Mouse (Mus musculus) inflammation-experienced regulatory T-cells, adult 16 weeks (primary cell): ENCODE measurements around the gene Rbm11. TPM values are rescaled to one million over a fixed set of nuclear protein-coding genes. Genes with fewer than 3 reads are reported as not detected.

Experiments used
- polyA plus RNA-seq: library from polyadenylated mRNA; unstranded; fragments of 100-300 nt; shearing (Covaris generic); gene quantifications from one replicate; pipeline ENCODE4 v1.2.1, GENCODE M21; 2017

Gene Rbm11
- polyA plus RNA-seq, result 1.6 TPM

DNA sequence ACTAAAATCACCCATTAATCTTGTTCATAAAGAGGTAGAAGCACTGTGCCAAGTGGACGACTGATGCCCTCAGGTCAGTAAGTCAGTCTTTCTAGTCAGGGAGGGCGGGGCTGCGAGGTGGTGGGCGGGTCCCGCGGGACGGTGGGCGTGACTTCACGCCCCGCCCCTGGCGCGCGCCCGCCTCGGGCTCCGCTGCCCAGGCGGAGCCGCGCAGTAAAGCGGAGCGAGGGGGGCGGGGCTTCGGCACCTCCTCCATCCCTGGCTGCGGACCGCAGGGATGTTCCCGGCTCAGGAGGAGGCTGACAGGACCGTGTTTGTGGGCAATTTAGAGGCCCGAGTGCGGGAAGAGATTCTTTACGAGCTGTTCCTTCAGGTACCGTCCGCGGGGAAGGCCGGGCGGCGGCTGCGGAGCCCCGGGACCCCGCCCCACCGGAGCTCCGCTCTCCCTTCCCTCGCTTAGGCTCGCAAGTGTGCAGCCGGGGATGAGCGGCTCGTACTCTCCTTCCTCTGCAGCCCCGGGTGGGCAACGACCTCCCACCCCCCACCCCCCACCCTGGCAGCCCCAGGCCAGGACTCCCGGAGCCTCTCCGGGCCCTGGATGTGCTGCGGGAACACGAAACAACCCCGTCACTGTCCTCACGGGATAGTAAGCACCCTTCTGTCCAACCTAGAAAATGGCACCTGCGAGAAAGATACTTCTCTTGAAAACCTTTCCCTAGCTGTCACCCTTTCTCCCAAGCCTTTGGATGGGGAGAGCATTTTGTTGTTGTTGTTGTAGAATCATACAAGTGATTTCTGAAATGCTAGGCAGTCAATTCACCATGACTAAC lies at the start of gene Rbm11:
Rbm11 (plus strand) TSS at position 174 of the 830 bp plus-strand sequence.

GRCm38 (mm10) chr16:75585961-75586360 lies 6.7 kb upstream of the Rbm11 start, which contains the start of gene Lipi:
Gene Lipi (minus strand): TSS chr16:75586061.

Other genes with a start within 250 kb of the Rbm11 start
- gene Lipi, start 6.8 kb upstream of the Rbm11 start, polyA plus RNA-seq, result not detected
- 19.8 TPM for gene Hspa13, start 174.3 kb downstream of the Rbm11 start, polyA plus RNA-seq